In the genomic region with DNA sequence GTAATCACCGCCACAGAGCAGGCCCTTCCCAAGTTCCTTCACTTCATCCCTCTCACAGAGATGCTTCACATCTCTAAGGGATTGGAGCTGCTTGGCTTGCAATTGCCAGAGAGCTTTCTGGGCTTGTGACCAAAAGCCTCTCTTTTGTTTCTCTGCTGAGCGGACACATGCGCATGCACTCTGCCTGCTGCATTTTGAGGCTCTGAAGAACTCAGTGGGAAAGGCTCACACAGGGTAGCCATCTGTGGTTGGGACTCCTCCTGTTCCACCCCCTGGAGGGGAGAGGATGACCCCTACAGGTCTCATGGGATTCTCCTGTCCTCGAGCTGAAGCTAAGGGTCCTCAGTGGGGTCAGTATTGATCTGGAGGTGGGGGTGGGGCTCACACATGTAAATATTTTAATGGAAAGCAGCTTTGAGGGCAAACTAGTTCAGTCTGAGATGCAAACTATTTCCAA, we compare ENCODE assay signal across 8 mouse cellular contexts. TPM values are rescaled to one million over a fixed set of nuclear protein-coding genes. Genes with fewer than 3 reads are reported as not detected.
DNase-seq lines count a peak whose midpoint lies in the region; ATAC-seq lines count a peak whose summit lies in the region.

No protein-coding gene starts in this region.

- no peaks in the 10 kb centered on the region for H3K36me3 ChIP-seq in embryonic facial prominence, embryonic 10.5 days (replicated peaks)
- H3K36me3 ChIP-seq in heart, embryonic 14.5 days (ENCODE audit: control insufficient read depth, insufficient read depth, low read length) = no peaks in the 10 kb centered on the region
- no peaks in the 10 kb centered on the region for H3K36me3 ChIP-seq in stomach, embryonic 16.5 days (ENCODE audit: control insufficient read depth, insufficient read depth, low read length)

- no peaks in the 10 kb centered on the region for H3K9me3 ChIP-seq in embryonic facial prominence, embryonic 10.5 days
- no peaks in the 10 kb centered on the region for H3K9me3 ChIP-seq in heart, embryonic 14.5 days (ENCODE audit: control insufficient read depth, low read length)
- no peaks in the 10 kb centered on the region for H3K9me3 ChIP-seq in stomach, embryonic 16.5 days (replicated peaks; ENCODE audit: control insufficient read depth, low read length)

- peak overlapping the region; percentile 73 for H3K27ac ChIP-seq in embryonic facial prominence, embryonic 10.5 days (replicated peaks)
- H3K27ac ChIP-seq in heart, embryonic 14.5 days (replicated peaks in 1 of 2; ENCODE audit: control insufficient read depth in 1 of 2, insufficient read depth in 1 of 2, low read depth in 2 of 2, low read length in 2 of 2) = peak overlapping the region; percentile 10 to 86; a peak in 3 of 4 replicates
- peak overlapping the region; percentile 86 for H3K27ac ChIP-seq in stomach, embryonic 16.5 days (ENCODE audit: low read length)

- peaks cover 43% of the 10 kb centered on the region for H3K4me1 ChIP-seq in embryonic facial prominence, embryonic 10.5 days
- peaks cover 38 to 56% of the 10 kb centered on the region in 2 experiments for H3K4me1 ChIP-seq in heart, embryonic 14.5 days (ENCODE audit: control insufficient read depth in 2 of 2, insufficient read depth in 2 of 2, low read length in 2 of 2)
- H3K4me1 ChIP-seq in stomach, embryonic 16.5 days (ENCODE audit: control insufficient read depth, insufficient read depth, low read length) = peaks cover 31% of the 10 kb centered on the region

- peak; percentile 27; the same call in 1 of the 2 replicates for ATAC-seq in heart, embryonic 14.5 days (ENCODE audit: insufficient number of reproducible peaks, insufficient read depth, low FRiP score, low read depth)
- peak; percentile 70 for ATAC-seq in stomach, embryonic 16.5 days (ENCODE audit: insufficient read depth, low FRiP score)

- 61% methylated on average over 4 of the region's 4 CpGs for WGBS in embryonic facial prominence, embryonic 10.5 days
- 58% methylated on average over 4 of the region's 4 CpGs for WGBS in heart, embryonic 14.5 days
- 43% methylated on average over 4 of the region's 4 CpGs for WGBS in stomach, embryonic 16.5 days

- DNase-seq in lung, postnatal 10 days = peak; percentile 77
- no peak for DNase-seq in lung, postnatal 14 days
- DNase-seq in embryonic facial prominence, embryonic 10.5 days (ENCODE audit: low spot score) = peak; percentile 65
- DNase-seq in left cerebral cortex, postnatal 36 days (ENCODE audit: low spot score in 2 of 2) = peak; percentile 48 to 53
- DNase-seq in thymus, postnatal 36 days = no peak
- DNase-seq in kidney, adult 8-10 months = no peak

- H3K27me3 ChIP-seq in embryonic facial prominence, embryonic 10.5 days (replicated peaks; ENCODE audit: low read depth, poor library complexity, severe bottlenecking) = no peaks in the 10 kb centered on the region
- no peaks in the 10 kb centered on the region for H3K27me3 ChIP-seq in heart, embryonic 14.5 days (ENCODE audit: control insufficient read depth, insufficient read depth, low read length)
- H3K27me3 ChIP-seq in stomach, embryonic 16.5 days (ENCODE audit: control insufficient read depth, insufficient read depth, low read length) = no peaks in the 10 kb centered on the region

- intact Hi-C loops in left cerebral cortex, postnatal 36 days (cut with DNase I) = no loop called here

- no peak overlapping the region for H3K4me3 ChIP-seq in embryonic facial prominence, embryonic 10.5 days
- no peak overlapping the region for H3K4me3 ChIP-seq in heart, embryonic 14.5 days (ENCODE audit: control insufficient read depth in 1 of 2, insufficient read depth in 1 of 2, low read depth in 1 of 2, low read length in 2 of 2)
- no peak overlapping the region for H3K4me3 ChIP-seq in stomach, embryonic 16.5 days (replicated peaks; ENCODE audit: low read length)

- no peak overlapping the region for H3K4me2 ChIP-seq in heart, embryonic 14.5 days (ENCODE audit: low read length)
- no peak overlapping the region for H3K4me2 ChIP-seq in stomach, embryonic 16.5 days (ENCODE audit: low read depth, low read length)

- no peak overlapping the region for H3K9ac ChIP-seq in heart, embryonic 14.5 days (ENCODE audit: low read length)
- H3K9ac ChIP-seq in stomach, embryonic 16.5 days (ENCODE audit: low read length) = no peak overlapping the region

RNA-seq across cellular contexts. Expression of gene Htra1, which starts 30.0 kb away (rescaled TPM):
- 3.2 and 3.3 TPM in 2 replicates for polyA plus RNA-seq in embryonic facial prominence, embryonic 10.5 days (2016; fragmentation: Nextera tagmentation; extraction: Ambion mirVana)
- polyA plus RNA-seq in heart, embryonic 14.5 days (2014; fragmentation: Nextera tagmentation; extraction: Ambion mirVana) = 60.0 and 73.5 TPM in 2 replicates
- total RNA-seq in left cerebral cortex, postnatal 36 days (2021) = 100 to 1,000 TPM; 228 to 243 TPM
- 30.3 and 32.2 TPM in 2 replicates for polyA plus RNA-seq in stomach, embryonic 16.5 days (2015; fragmentation: Nextera tagmentation; extraction: Ambion mirVana)

Comparison
In these comparisons a context has a peak if more than half of its experiments do, and no peak if none do; other contexts are left out.
1. DNase-seq: peak in lung, postnatal 10 days (single experiment), embryonic facial prominence, embryonic 10.5 days (single experiment) and left cerebral cortex, postnatal 36 days (2 of 2); none in lung, postnatal 14 days (single experiment), thymus, postnatal 36 days (0 of 2) and kidney, adult 8-10 months (0 of 2).
2. Peak in every context shown above with its lines, with median percentiles within 50 percentile points of each other: H3K27ac ChIP-seq.